Mouse (Mus musculus): ENCODE data around the gene Man1a2. TPM values are rescaled to one million over a fixed set of nuclear protein-coding genes. Genes with fewer than 3 reads are reported as not detected.

The Man1a2 gene
- polyA plus RNA-seq, 1 experiment = 4.4 TPM

DNA sequence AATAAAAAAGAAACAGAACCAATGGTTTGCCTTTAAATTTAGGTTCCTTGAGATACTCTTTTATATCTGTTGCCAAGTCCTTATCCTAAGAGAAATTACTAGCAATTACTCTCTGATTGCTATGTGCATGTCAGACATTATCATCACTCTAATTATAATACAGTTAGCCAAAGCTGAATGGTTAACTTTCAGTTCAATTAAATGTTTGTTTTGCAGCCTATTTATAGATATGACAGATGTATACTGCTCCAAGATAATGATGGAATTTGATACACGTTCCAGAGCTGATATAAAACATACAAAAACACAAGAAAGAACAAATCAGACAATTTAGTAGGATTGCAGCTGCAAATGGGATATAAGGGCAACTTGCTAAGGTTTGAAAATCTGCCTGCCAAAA, 74.4 kb downstream of the Man1a2 start:
- Histone ChIP-seq H3K4me1 (ENCODE audit: control insufficient read depth, insufficient read depth, insufficient read length) (no peaks in the 10 kb centered on the region), H3K27me3 (ENCODE audit: control insufficient read depth, insufficient read depth, low read length) (no peaks in the 10 kb centered on the region), H3K4me3 (ENCODE audit: extremely low read depth, insufficient read depth, insufficient read length) (no peak overlapping the region), H3K36me3 (ENCODE audit: control insufficient read depth, insufficient read depth, low read length) (peaks cover 4% of the 10 kb centered on the region), H3K27ac (ENCODE audit: insufficient read depth, low read length) (no peak overlapping the region)
- TF ChIP-seq POLR2A (IDR thresholded peaks at IDR 0.05; ENCODE audit: low read depth, low read length) (no peak), CTCF (IDR thresholded peaks at IDR 0.05; ENCODE audit: extremely low read depth, insufficient read depth, insufficient read length, insufficient replicate concordance) (no peak)
- no peak for DNase-seq (ENCODE audit: low read depth in 1 of 2, low spot score in 2 of 2)
- WGBS = 86% methylated on average over 1 of the region's 1 CpGs

DNA sequence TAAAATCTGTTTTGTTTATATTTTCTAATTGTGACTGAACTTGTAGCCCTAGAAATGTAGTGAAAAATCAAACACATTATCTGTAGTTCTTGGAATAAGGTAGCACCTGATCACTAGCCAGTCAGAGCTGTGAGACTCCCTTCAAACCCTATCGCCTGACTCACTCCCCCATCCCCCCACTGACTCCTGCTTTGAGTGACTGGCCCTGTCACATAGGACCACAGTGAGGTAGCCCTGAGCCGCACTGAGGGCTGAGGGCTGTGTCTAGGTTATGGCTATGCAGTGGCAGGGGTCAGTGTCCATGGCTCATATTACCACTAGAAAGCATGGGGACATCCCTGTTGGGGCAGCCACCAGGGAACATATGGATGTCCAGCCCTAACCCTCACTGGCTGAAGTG, 80.8 kb downstream of the Man1a2 start:
- WGBS = 96% methylated on average over 2 of the region's 2 CpGs
- TF ChIP-seq POLR2A (IDR thresholded peaks at IDR 0.05; ENCODE audit: low read depth, low read length) (no peak), CTCF (IDR thresholded peaks at IDR 0.05; ENCODE audit: extremely low read depth, insufficient read depth, insufficient read length, insufficient replicate concordance) (no peak)
- Histone ChIP-seq H3K36me3 (ENCODE audit: control insufficient read depth, insufficient read depth, low read length) (peaks cover 4% of the 10 kb centered on the region), H3K27me3 (ENCODE audit: control insufficient read depth, insufficient read depth, low read length) (no peaks in the 10 kb centered on the region), H3K4me3 (ENCODE audit: extremely low read depth, insufficient read depth, insufficient read length) (no peak overlapping the region), H3K27ac (ENCODE audit: insufficient read depth, low read length) (no peak overlapping the region), H3K4me1 (ENCODE audit: control insufficient read depth, insufficient read depth, insufficient read length) (no peaks in the 10 kb centered on the region)
- DNase-seq (ENCODE audit: low read depth in 1 of 2, low spot score in 2 of 2) = no peak

DNA sequence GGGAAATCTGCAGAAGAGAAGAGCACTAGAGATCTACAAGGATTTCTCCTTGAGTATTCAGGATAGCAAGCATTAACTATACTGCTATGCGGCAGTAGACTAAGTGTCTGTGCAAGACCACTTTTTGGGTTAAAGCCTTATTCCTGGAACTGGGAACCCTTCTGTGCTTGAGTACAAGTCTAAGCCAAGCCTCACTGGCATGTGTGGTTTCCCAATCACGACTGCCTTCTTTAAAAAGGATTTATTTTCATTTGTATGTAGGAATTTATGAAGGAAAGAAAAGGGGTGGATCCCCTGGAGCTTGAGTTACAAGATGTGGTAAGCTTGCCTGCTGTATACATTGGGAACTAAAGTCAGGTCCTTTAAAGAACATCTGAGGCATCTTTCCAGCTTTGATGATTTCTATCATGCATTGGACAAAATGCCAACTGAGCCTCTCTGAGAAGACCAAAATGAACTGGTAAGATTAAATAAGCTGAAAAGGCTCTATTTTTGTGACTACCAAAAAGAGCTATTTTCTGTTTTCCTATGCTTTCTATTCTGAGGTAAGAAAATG, 86.0 kb downstream of the Man1a2 start:
- TF ChIP-seq POLR2A (IDR thresholded peaks at IDR 0.05; ENCODE audit: low read depth, low read length) (no peak), CTCF (IDR thresholded peaks at IDR 0.05; ENCODE audit: extremely low read depth, insufficient read depth, insufficient read length, insufficient replicate concordance) (no peak)
- 84% methylated on average over 2 of the region's 2 CpGs for WGBS
- no peak overlapping the region for H3K27ac ChIP-seq (ENCODE audit: insufficient read depth, low read length)

DNA sequence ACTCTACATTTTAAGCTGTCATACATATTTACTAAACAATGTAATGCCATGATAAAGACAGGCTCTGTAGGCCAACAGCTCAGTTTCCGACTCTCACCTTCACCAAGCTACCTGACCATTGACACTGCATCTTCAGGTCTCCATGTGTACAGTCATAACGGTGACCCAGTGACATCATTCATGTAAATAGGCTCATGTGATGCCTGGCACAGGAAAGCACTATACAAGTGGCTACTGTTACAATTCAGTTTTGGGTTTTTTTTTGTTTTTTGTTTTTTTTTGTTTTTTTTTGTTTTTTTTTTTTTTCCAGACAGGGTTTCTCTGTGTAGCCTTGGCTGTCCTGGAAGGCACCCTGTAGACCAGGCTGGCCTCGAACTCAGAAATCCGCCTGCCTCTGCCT, 94.2 kb downstream of the Man1a2 start:
- H3K36me3 ChIP-seq (ENCODE audit: control insufficient read depth, insufficient read depth, low read length) = peaks cover 7% of the 10 kb centered on the region
- H3K4me1 ChIP-seq (ENCODE audit: control insufficient read depth, insufficient read depth, insufficient read length) = no peaks in the 10 kb centered on the region
- H3K27me3 ChIP-seq (ENCODE audit: control insufficient read depth, insufficient read depth, low read length) = no peaks in the 10 kb centered on the region
- 93% methylated on average over 4 of the region's 4 CpGs for WGBS
- TF ChIP-seq CTCF (IDR thresholded peaks at IDR 0.05; ENCODE audit: extremely low read depth, insufficient read depth, insufficient read length, insufficient replicate concordance) = no peak
- no peak for TF ChIP-seq POLR2A (IDR thresholded peaks at IDR 0.05; ENCODE audit: low read depth, low read length)
- no peak overlapping the region for H3K27ac ChIP-seq (ENCODE audit: insufficient read depth, low read length)
- no peak for DNase-seq (ENCODE audit: low read depth in 1 of 2, low spot score in 2 of 2)
- H3K4me3 ChIP-seq (ENCODE audit: extremely low read depth, insufficient read depth, insufficient read length) = no peak overlapping the region

More for the DNA sequence above, 86.0 kb downstream of the Man1a2 start:
- no peak for DNase-seq (ENCODE audit: low read depth in 1 of 2, low spot score in 2 of 2)
- H3K27me3 ChIP-seq (ENCODE audit: control insufficient read depth, insufficient read depth, low read length) = no peaks in the 10 kb centered on the region
- peaks cover 1% of the 10 kb centered on the region; the same call in 1 of the 2 replicates for H3K36me3 ChIP-seq (ENCODE audit: control insufficient read depth, insufficient read depth, low read length)
- H3K4me3 ChIP-seq (ENCODE audit: extremely low read depth, insufficient read depth, insufficient read length) = no peak overlapping the region
- H3K4me1 ChIP-seq (ENCODE audit: control insufficient read depth, insufficient read depth, insufficient read length) = no peaks in the 10 kb centered on the region

DNA sequence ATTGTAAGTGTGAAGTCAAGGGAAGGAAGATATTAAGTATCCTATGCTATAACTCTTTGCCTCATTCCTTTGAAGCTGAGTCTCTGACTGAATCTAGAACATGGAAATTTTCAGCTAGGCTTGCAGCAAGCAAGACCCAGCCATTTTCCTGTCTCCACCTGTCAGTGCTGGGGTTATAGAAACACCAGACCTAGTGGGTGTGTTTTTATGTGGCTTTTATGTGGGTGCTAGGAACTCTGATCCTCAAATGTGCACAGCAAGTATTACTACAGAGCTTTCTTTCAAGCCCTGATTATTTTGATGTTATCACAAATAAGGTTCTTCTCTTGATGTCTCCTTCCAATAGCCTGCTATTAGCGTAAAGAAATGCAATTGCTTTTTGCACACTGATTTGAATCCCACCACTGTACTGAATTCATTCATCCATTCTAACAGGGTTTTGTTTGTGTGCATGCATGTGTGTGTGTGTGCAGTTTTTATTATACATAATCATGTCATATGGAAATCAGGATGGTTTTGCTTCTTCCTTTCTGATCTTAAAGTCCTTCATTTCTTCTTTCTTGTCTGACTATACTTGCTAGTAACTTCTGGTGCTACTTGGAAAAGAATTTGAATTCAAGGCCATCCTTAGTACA, 102.5 kb downstream of the Man1a2 start:
- no peak for DNase-seq (ENCODE audit: low read depth in 1 of 2, low spot score in 2 of 2)
- no peaks in the 10 kb centered on the region for H3K27me3 ChIP-seq (ENCODE audit: control insufficient read depth, insufficient read depth, low read length)
- H3K4me3 ChIP-seq (ENCODE audit: extremely low read depth, insufficient read depth, insufficient read length) = no peak overlapping the region
- peaks cover 9% of the 10 kb centered on the region for H3K36me3 ChIP-seq (ENCODE audit: control insufficient read depth, insufficient read depth, low read length)
- whole genome bisulfite sequencing = 83% methylated on average over 1 of the region's 1 CpGs
- no peak overlapping the region for H3K27ac ChIP-seq (ENCODE audit: insufficient read depth, low read length)
- no peak for TF ChIP-seq CTCF (IDR thresholded peaks at IDR 0.05; ENCODE audit: extremely low read depth, insufficient read depth, insufficient read length, insufficient replicate concordance)
- TF ChIP-seq POLR2A (IDR thresholded peaks at IDR 0.05; ENCODE audit: low read depth, low read length) = no peak
- no peaks in the 10 kb centered on the region for H3K4me1 ChIP-seq (ENCODE audit: control insufficient read depth, insufficient read depth, insufficient read length)

DNA sequence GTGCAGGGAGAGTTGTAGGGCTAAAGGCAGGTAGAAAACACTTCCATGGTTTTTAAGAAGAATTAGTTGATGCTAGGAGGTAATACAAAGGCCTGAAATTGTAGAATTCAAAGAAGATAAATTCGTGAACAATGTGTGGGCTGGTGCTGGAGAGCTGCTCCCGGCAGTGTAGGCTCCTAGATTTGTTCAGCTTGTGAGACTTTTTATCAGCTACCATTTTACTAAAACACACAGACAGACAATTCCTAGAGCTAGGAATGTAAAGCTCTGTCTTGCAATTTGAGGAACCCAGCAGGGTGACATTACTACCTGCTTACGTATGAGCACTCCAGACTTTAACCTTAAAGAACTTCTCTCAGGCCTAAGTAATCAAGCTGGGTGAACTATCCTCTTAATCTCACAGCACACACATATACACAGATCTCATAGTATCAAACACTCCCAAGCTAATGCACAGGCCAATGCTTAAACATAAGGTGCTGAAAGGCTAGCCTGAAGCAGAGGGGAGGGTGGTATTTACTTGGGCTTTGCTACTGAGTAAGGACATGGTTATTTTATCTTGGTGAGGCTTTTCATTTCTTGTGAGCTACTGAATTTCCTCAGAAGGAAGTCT, 112.6 kb downstream of the Man1a2 start:
- DNase-seq (ENCODE audit: low read depth in 1 of 2, low spot score in 2 of 2) = no peak
- Histone ChIP-seq H3K4me1 (ENCODE audit: control insufficient read depth, insufficient read depth, insufficient read length) (no peaks in the 10 kb centered on the region), H3K27ac (ENCODE audit: insufficient read depth, low read length) (no peak overlapping the region), H3K4me3 (ENCODE audit: extremely low read depth, insufficient read depth, insufficient read length) (no peak overlapping the region), H3K36me3 (ENCODE audit: control insufficient read depth, insufficient read depth, low read length) (peaks cover 9% of the 10 kb centered on the region), H3K27me3 (ENCODE audit: control insufficient read depth, insufficient read depth, low read length) (no peaks in the 10 kb centered on the region)
- WGBS = 88% methylated on average over 3 of the region's 3 CpGs
- TF ChIP-seq POLR2A (IDR thresholded peaks at IDR 0.05; ENCODE audit: low read depth, low read length) (no peak), CTCF (IDR thresholded peaks at IDR 0.05; ENCODE audit: extremely low read depth, insufficient read depth, insufficient read length, insufficient replicate concordance) (no peak)
